Mouse (Mus musculus) bone marrow macrophage, adult 2 months (primary cell): ENCODE data around the gene Utp11.

Source experiments
- CTCF ChIP-seq: IDR thresholded peaks from 2 replicates; pipeline ENCODE4 v1.5.1; 2012; ENCODE audit warnings: low read depth, mild to moderate bottlenecking, low read length, moderate library complexity
- POLR2A ChIP-seq: IDR thresholded peaks from 2 replicates; pipeline ENCODE4 v1.6.1; 2012; ENCODE audit warnings: mild to moderate bottlenecking, low read depth, low read length, borderline replicate concordance

GRCm38 (mm10) chr4:124726121-124726520 is 32.7 kb upstream of the Utp11 start:
- TF ChIP-seq CTCF (no peak), POLR2A (no peak)
